14 mouse cellular contexts compared by ENCODE assay signal in the genomic region with DNA sequence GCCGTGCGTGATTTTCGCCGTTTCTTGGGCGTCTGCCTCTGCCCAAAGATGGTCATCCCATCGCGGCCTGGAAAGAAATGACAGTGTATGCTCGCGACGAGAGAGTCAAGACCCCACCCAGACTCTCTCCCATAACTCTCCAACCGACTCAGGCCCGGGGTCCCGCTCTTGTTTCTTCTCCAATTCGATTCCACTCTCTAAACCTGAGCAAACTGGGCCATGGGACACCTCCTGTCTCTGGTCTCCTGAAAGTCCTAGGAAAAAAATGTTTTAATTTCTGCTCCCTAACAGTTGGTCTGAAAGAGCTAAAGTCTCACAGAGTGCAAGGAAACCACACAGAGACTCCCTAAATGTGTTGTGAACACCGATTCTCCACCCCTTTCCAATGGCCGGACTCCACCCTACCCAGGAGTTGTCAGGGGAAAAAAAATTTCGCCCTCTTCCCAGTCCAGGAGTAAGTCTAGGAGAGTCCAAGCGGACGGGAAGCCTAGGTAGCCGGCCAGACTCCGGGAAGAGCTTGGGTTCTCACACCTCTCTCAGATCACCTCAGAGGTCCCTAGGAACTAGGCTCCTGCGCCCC. TPM values are rescaled to one million over a fixed set of nuclear protein-coding genes. Genes with fewer than 3 reads are reported as not detected.
DNase-seq lines count a peak whose midpoint lies in the region; ATAC-seq and TF ChIP-seq lines count a peak whose summit lies in the region.
"Had no signal": no experiment of that assay in that cellular context is flagged by ENCODE, and none has a peak within 500 bp of the region (broad histone marks: within the 10 kb centered on the region; RNA-seq: fewer than 3 reads in every experiment).

No protein-coding gene starts in this region.

- no peak for ATAC-seq in liver, postnatal 0 days
- no peak for ATAC-seq in hindbrain, embryonic 12.5 days (ENCODE audit: low FRiP score)
- ATAC-seq in neural tube, embryonic 11.5 days (ENCODE audit: insufficient read depth, low FRiP score, low TSS enrichment): no peak

- no peak overlapping the region for H3K4me2 ChIP-seq in liver, postnatal 0 days (ENCODE audit: low read depth, low read length)
- peak overlapping the region; percentile 49 for H3K4me2 ChIP-seq in hindbrain, embryonic 12.5 days (replicated peaks)
- peak overlapping the region; percentile 39 for H3K4me2 ChIP-seq in neural tube, embryonic 11.5 days (ENCODE audit: low read depth)

- no peak for TF ChIP-seq EP300 in liver, postnatal 0 days (IDR thresholded peaks at IDR 0.05; ENCODE audit: low read depth)

- no peak overlapping the region for H3K9ac ChIP-seq in liver, postnatal 0 days (replicated peaks)
- H3K9ac ChIP-seq in hindbrain, embryonic 12.5 days: peak overlapping the region; percentile 75
- H3K9ac ChIP-seq in neural tube, embryonic 11.5 days (ENCODE audit: low read length): peak overlapping the region; percentile 62

- DNase-seq in heart, adult 18-20 months: peak; percentile 7 to 54
- no peak for DNase-seq in heart, adult 11 months
- DNase-seq in liver, postnatal 0 days: no peak
- no peak for DNase-seq in liver
- DNase-seq in neural tube, embryonic 11.5 days (ENCODE audit: low spot score): peak; percentile 54
- no peak for DNase-seq in frontal cortex, adult 2 months (ENCODE audit: extremely low spot score in 1 of 2, low spot score in 1 of 2)
- no peak for DNase-seq in frontal cortex, postnatal 10 days (ENCODE audit: low spot score in 2 of 2)
- DNase-seq: kidney, adult 9 months had no signal

- H3K4me3 ChIP-seq in liver, postnatal 0 days (ENCODE audit: low read depth, low read length): 0 out of 2 replicates have a peak overlapping the region, but pooled peaks have one; percentile 22
- H3K4me3 ChIP-seq in hindbrain, embryonic 12.5 days: peak overlapping the region; percentile 43
- peak overlapping the region; percentile 44 for H3K4me3 ChIP-seq in neural tube, embryonic 11.5 days (ENCODE audit: low read depth, low read length)

- no peak for TF ChIP-seq CTCF in liver, postnatal 0 days (IDR thresholded peaks at IDR 0.05; ENCODE audit: low read depth)

- 5% methylated on average over 22 of the region's 22 CpGs for WGBS in liver, postnatal 0 days (ENCODE audit: insufficient replicate concordance)
- 1% methylated on average over 22 of the region's 22 CpGs for whole genome bisulfite sequencing in hindbrain, embryonic 12.5 days
- 1% methylated on average over 22 of the region's 22 CpGs for WGBS in neural tube, embryonic 11.5 days

- H3K4me1 ChIP-seq in liver, postnatal 0 days (ENCODE audit: insufficient read depth): peaks cover 17% of the 10 kb centered on the region
- H3K4me1 ChIP-seq in hindbrain, embryonic 12.5 days: peaks cover 39% of the 10 kb centered on the region
- peaks cover 15% of the 10 kb centered on the region for H3K4me1 ChIP-seq in neural tube, embryonic 11.5 days (ENCODE audit: control insufficient read depth, insufficient read depth, low read length)

- peaks cover 100% of the 10 kb centered on the region for H3K27me3 ChIP-seq in liver, postnatal 0 days (ENCODE audit: insufficient read depth, low read length)
- peaks cover 92% of the 10 kb centered on the region for H3K27me3 ChIP-seq in hindbrain, embryonic 12.5 days
- H3K27me3 ChIP-seq in neural tube, embryonic 11.5 days (ENCODE audit: control insufficient read depth, insufficient read depth, low read length): peaks cover 96% of the 10 kb centered on the region

- no peak overlapping the region for H3K27ac ChIP-seq in liver, postnatal 0 days (ENCODE audit: low read depth)
- peak overlapping the region; percentile 92 for H3K27ac ChIP-seq in hindbrain, embryonic 12.5 days
- peak overlapping the region; percentile 85 for H3K27ac ChIP-seq in neural tube, embryonic 11.5 days (ENCODE audit: low read depth, low read length)
- H3K27ac ChIP-seq: macrophage had no signal

- no peaks in the 10 kb centered on the region for H3K36me3 ChIP-seq in liver, postnatal 0 days (replicated peaks; ENCODE audit: insufficient read depth, low read length)
- H3K36me3 ChIP-seq in hindbrain, embryonic 12.5 days: no peaks in the 10 kb centered on the region
- no peaks in the 10 kb centered on the region for H3K36me3 ChIP-seq in neural tube, embryonic 11.5 days (ENCODE audit: control insufficient read depth, insufficient read depth, low read length)

- no peaks in the 10 kb centered on the region for H3K9me3 ChIP-seq in liver, postnatal 0 days (ENCODE audit: low read length)
- H3K9me3 ChIP-seq in hindbrain, embryonic 12.5 days (replicated peaks): no peaks in the 10 kb centered on the region
- H3K9me3 ChIP-seq in neural tube, embryonic 11.5 days (ENCODE audit: control insufficient read depth, low read length): no peaks in the 10 kb centered on the region

RNA-seq across cellular contexts. Expression of a gene that starts 1.3 kb away (rescaled TPM):
- under 1 TPM in 1 of 2 experiments, not detected in 1; 0.18 TPM for total RNA-seq in heart, adult 18-20 months (2021)
- 0.04 TPM in 1 of 2 replicates, not detected in the other for polyA plus RNA-seq in liver, postnatal 0 days (2015; fragmentation: Nextera tagmentation; extraction: Ambion mirVana)
- polyA plus RNA-seq in hindbrain, embryonic 12.5 days (2016; fragmentation: Nextera tagmentation; extraction: Ambion mirVana): 10.8 and 18.8 TPM in 2 replicates
- polyA plus RNA-seq in neural tube, embryonic 11.5 days (2014; fragmentation: Nextera tagmentation; extraction: Ambion mirVana): 7.7 TPM in 2 replicates
- polyA plus RNA-seq in frontal cortex, adult 2 months (2012; rRNA removed): not detected in 2 replicates
- total RNA-seq: common myeloid progenitor, adult 5-6 weeks; neutrophil, adult 5-6 weeks had no signal
- polyA plus RNA-seq: macrophage; small intestine, adult 2 months; thymus, postnatal 0 days had no signal

Comparison
In these comparisons a context has a peak if more than half of its experiments do, and no peak if none do; other contexts are left out.
1. DNase-seq: peak in heart, adult 18-20 months (2 of 2) and neural tube, embryonic 11.5 days (single experiment); none in heart, adult 11 months (single experiment), liver, postnatal 0 days (single experiment), liver (single experiment), frontal cortex, adult 2 months (0 of 2) and frontal cortex, postnatal 10 days (0 of 2).
2. Peak in every context shown above with its lines, with median percentiles within 50 percentile points of each other: H3K4me3 ChIP-seq.